Mouse (Mus musculus) embryonic facial prominence, embryonic 10.5 days (tissue): ENCODE results near the gene Rnf157. TPM values are rescaled to one million over a fixed set of nuclear protein-coding genes. Genes with fewer than 3 reads are reported as not detected.

ENCODE experiments used
- DNase-seq: peaks from one replicate; pipeline ENCODE4 v3.0.0-alpha.2; 2017; ENCODE audit warnings: low spot score
- H3K27ac ChIP-seq: fragments of 300-500 bp; sonication (generic); replicated peaks from 2 replicates; pipeline ENCODE4 v1.5.1; 2016; ENCODE audit warnings: mild to moderate bottlenecking
- H3K27me3 ChIP-seq: fragments of 300-500 bp; sonication (generic); replicated peaks from 2 replicates; pipeline ENCODE4 v1.6.1; 2016; ENCODE audit warnings: low read depth, mild to moderate bottlenecking; ENCODE audit not compliant: poor library complexity, severe bottlenecking
- H3K36me3 ChIP-seq: fragments of 300-500 bp; sonication (generic); replicated peaks from 2 replicates; pipeline ENCODE4 v1.6.1; 2016; ENCODE audit warnings: mild to moderate bottlenecking, moderate library complexity
- H3K4me1 ChIP-seq: fragments of 300-500 bp; sonication (generic); 2 replicates; pipeline ENCODE4 v1.6.1; 2016
- H3K4me3 ChIP-seq: fragments of 300-500 bp; sonication (generic); 2 replicates; pipeline ENCODE4 v1.5.1; 2016; ENCODE audit warnings: mild to moderate bottlenecking, moderate library complexity
- H3K9me3 ChIP-seq: fragments of 300-500 bp; sonication (generic); 2 replicates; pipeline ENCODE4 v1.6.1; 2016; ENCODE audit warnings: mild to moderate bottlenecking
- WGBS: fragments of 180-500 bp; shearing (Covaris S2); methylation state at CpG from one replicate; pipeline ENCODE4 v1.1.7; 2016; 5-methylcytosine and 5-hydroxymethylcytosine counted together
- polyA plus RNA-seq: library from polyadenylated mRNA; unstranded; fragments of >200 nt; fragmentation: Nextera tagmentation; extraction: Ambion mirVana; gene quantifications from 2 replicates; pipeline ENCODE4 v1.2.1, GENCODE M21; 2016

Rnf157 gene
- 12.7 and 15.7 TPM in 2 replicates for polyA plus RNA-seq

- H3K36me3 ChIP-seq, result no peaks in the 10 kb centered on the region; the same call in 1 of the 2 replicates
- peaks cover 39% of the 10 kb centered on the region for H3K4me1 ChIP-seq
- H3K9me3 ChIP-seq, result no peaks in the 10 kb centered on the region
- peaks cover 37% of the 10 kb centered on the region for H3K27me3 ChIP-seq
- DNase-seq, result peak; percentile 90
- 2% methylated on average over 82 of the region's 82 CpGs for WGBS
- peak within 1 kb of the TSS; percentile 71 for H3K4me3 ChIP-seq
- H3K27ac ChIP-seq, result peak within 1 kb of the TSS; percentile 94
Observed at GRCm38 (mm10) chr11:116412904-116413630, at the start of gene Rnf157. Gene Rnf157 (minus strand): TSS chr11:116413032.

- Histone ChIP-seq H3K36me3 (no peaks in the 10 kb centered on the region), H3K4me3 (no peak overlapping the region), H3K9me3 (no peaks in the 10 kb centered on the region), H3K27ac (no peak overlapping the region), H3K27me3 (peaks cover 12% of the 10 kb centered on the region; the same call in 1 of the 2 replicates), H3K4me1 (peaks cover 10% of the 10 kb centered on the region)
- 48% methylated on average over 4 of the region's 4 CpGs for WGBS
- no peak for DNase-seq
Observed at GRCm38 (mm10) chr11:116459786-116460185, 47.0 kb upstream of the Rnf157 start.

- WGBS, result 87% methylated on average over 8 of the region's 8 CpGs
- 0 out of 2 replicates have a peak, but pooled peaks cover 3% of the 10 kb centered on the region for H3K4me1 ChIP-seq
- DNase-seq, result no peak
- H3K36me3 ChIP-seq, result no peaks in the 10 kb centered on the region
- no peak overlapping the region for H3K4me3 ChIP-seq
- no peak overlapping the region for H3K27ac ChIP-seq
- H3K9me3 ChIP-seq, result no peaks in the 10 kb centered on the region
- peaks cover 27% of the 10 kb centered on the region for H3K27me3 ChIP-seq
Observed at GRCm38 (mm10) chr11:116456234-116456633, 43.4 kb upstream of the Rnf157 start.

- Histone ChIP-seq H3K9me3 (0 out of 2 replicates have a peak, but pooled peaks cover 3% of the 10 kb centered on the region), H3K27me3 (peaks cover 27% of the 10 kb centered on the region), H3K4me1 (0 out of 2 replicates have a peak, but pooled peaks cover 3% of the 10 kb centered on the region), H3K36me3 (no peaks in the 10 kb centered on the region), H3K27ac (no peak overlapping the region), H3K4me3 (no peak overlapping the region)
- DNase-seq, result no peak
- WGBS, result 91% methylated on average over 10 of the region's 10 CpGs
Observed at GRCm38 (mm10) chr11:116453889-116454288, 41.1 kb upstream of the Rnf157 start.

GRCm38 (mm10) chr11:116449341-116449740, 36.5 kb upstream of the Rnf157 start:
- H3K4me1 ChIP-seq, result peaks cover 22% of the 10 kb centered on the region
- H3K27ac ChIP-seq, result no peak overlapping the region
- no peak for DNase-seq
- no peak overlapping the region for H3K4me3 ChIP-seq
- H3K9me3 ChIP-seq, result 0 out of 2 replicates have a peak, but pooled peaks cover 3% of the 10 kb centered on the region
- WGBS, result 93% methylated on average over 3 of the region's 3 CpGs
- no peaks in the 10 kb centered on the region for H3K36me3 ChIP-seq
- peaks cover 39% of the 10 kb centered on the region for H3K27me3 ChIP-seq

- no peak overlapping the region for H3K4me3 ChIP-seq
- H3K27ac ChIP-seq, result no peak overlapping the region
- peaks cover 29% of the 10 kb centered on the region for H3K27me3 ChIP-seq
- 73% methylated on average over 5 of the region's 5 CpGs for WGBS
- DNase-seq, result no peak
- H3K4me1 ChIP-seq, result peaks cover 30% of the 10 kb centered on the region
- no peaks in the 10 kb centered on the region for H3K36me3 ChIP-seq
- H3K9me3 ChIP-seq, result 0 out of 2 replicates have a peak, but pooled peaks cover 3% of the 10 kb centered on the region
Observed at GRCm38 (mm10) chr11:116447822-116448221, 35.0 kb upstream of the Rnf157 start.

- no peak overlapping the region for H3K27ac ChIP-seq
- 0 out of 2 replicates have a peak, but pooled peaks cover 3% of the 10 kb centered on the region for H3K9me3 ChIP-seq
- peaks cover 36% of the 10 kb centered on the region for H3K4me1 ChIP-seq
- no peaks in the 10 kb centered on the region for H3K36me3 ChIP-seq
- H3K4me3 ChIP-seq, result peak overlapping the region; percentile 32; the same call in 1 of the 2 replicates
- no peak for DNase-seq
- 17% methylated on average over 19 of the region's 19 CpGs for WGBS
- peaks cover 29% of the 10 kb centered on the region for H3K27me3 ChIP-seq
Observed at GRCm38 (mm10) chr11:116446308-116446887, 33.6 kb upstream of the Rnf157 start.

- Histone ChIP-seq H3K27ac (peak overlapping the region; percentile 64), H3K4me1 (peaks cover 36% of the 10 kb centered on the region)
- 19% methylated on average over 16 of the region's 16 CpGs for WGBS
Observed at GRCm38 (mm10) chr11:116445596-116446307, 32.9 kb upstream of the Rnf157 start.

GRCm38 (mm10) chr11:116443935-116444334, 31.1 kb upstream of the Rnf157 start:
- H3K4me1 ChIP-seq, result peaks cover 38% of the 10 kb centered on the region
- peaks cover 29% of the 10 kb centered on the region for H3K27me3 ChIP-seq
- 85% methylated on average over 6 of the region's 6 CpGs for WGBS
- no peaks in the 10 kb centered on the region for H3K9me3 ChIP-seq
- no peak overlapping the region for H3K4me3 ChIP-seq
- peak overlapping the region; percentile 45 for H3K27ac ChIP-seq
- DNase-seq, result no peak
- peaks cover 19% of the 10 kb centered on the region for H3K36me3 ChIP-seq

More at GRCm38 (mm10) chr11:116445596-116446307, 32.9 kb upstream of the Rnf157 start:
- peaks cover 29% of the 10 kb centered on the region for H3K27me3 ChIP-seq
- peak; percentile 94 for DNase-seq
- H3K9me3 ChIP-seq, result 0 out of 2 replicates have a peak, but pooled peaks cover under 1% of the 10 kb centered on the region
- H3K36me3 ChIP-seq, result peaks cover under 1% of the 10 kb centered on the region; the same call in 1 of the 2 replicates
- H3K4me3 ChIP-seq, result peak overlapping the region; percentile 32

GRCm38 (mm10) chr11:116443311-116443710, 30.5 kb upstream of the Rnf157 start:
- peaks cover 38% of the 10 kb centered on the region for H3K4me1 ChIP-seq
- H3K4me3 ChIP-seq, result no peak overlapping the region
- H3K36me3 ChIP-seq, result peaks cover 21% of the 10 kb centered on the region
- 87% methylated on average over 6 of the region's 6 CpGs for WGBS
- H3K27me3 ChIP-seq, result peaks cover 23% of the 10 kb centered on the region
- H3K9me3 ChIP-seq, result no peaks in the 10 kb centered on the region
- peak overlapping the region; percentile 45 for H3K27ac ChIP-seq
- DNase-seq, result no peak

GRCm38 (mm10) chr11:116442867-116443177, 30.0 kb upstream of the Rnf157 start:
- peak overlapping the region; percentile 45 for H3K27ac ChIP-seq
- DNase-seq, result no peak
- H3K27me3 ChIP-seq, result peaks cover 19% of the 10 kb centered on the region
- H3K9me3 ChIP-seq, result no peaks in the 10 kb centered on the region
- H3K4me1 ChIP-seq, result peaks cover 38% of the 10 kb centered on the region
- H3K36me3 ChIP-seq, result peaks cover 25% of the 10 kb centered on the region
- no peak overlapping the region for H3K4me3 ChIP-seq
- 74% methylated on average over 6 of the region's 6 CpGs for WGBS

- no peak for DNase-seq
- Histone ChIP-seq H3K27ac (peak overlapping the region; percentile 45; the same call in 1 of the 2 replicates), H3K9me3 (no peaks in the 10 kb centered on the region), H3K4me3 (no peak overlapping the region), H3K27me3 (peaks cover 13% of the 10 kb centered on the region), H3K4me1 (peaks cover 40% of the 10 kb centered on the region), H3K36me3 (peaks cover 30% of the 10 kb centered on the region)
- WGBS, result 83% methylated on average over 15 of the region's 15 CpGs
Observed at GRCm38 (mm10) chr11:116442129-116442866, 29.5 kb upstream of the Rnf157 start.
